Mouse (Mus musculus) right cerebral cortex, adult 2 months (tissue): ENCODE results near the gene Gm8906.
"Not testable (repeated sequence)": the region's sequence is repeated elsewhere in the genome, so short reads cannot be mapped to it uniquely, and the experiment has no call there.

Experiments used
- DNase-seq, 2 experiments: peaks; one replicate each; pipeline ENCODE4 v3.0.0; 2021 to 2022; ENCODE audit warnings: low spot score in 2 of 2

Gm8906 gene

DNA sequence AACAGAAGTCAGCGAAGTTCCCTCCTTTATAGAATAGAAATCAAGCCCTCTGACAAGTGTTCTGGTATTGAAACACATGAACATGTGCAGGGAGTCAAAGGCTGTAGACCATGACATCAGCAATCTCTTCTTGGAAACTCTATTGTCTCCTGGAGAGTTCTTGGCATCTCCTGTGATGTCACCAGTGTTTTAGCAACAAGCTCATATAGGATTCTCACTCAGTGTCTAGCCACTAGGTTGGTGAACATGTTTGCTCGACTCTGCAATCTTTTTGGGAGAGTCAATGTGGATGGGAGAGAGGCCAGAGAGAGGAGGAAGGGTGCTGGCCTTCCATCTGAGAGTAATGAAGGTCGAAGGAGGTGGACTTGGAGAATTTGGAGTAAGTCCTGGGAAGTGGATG, at the start of gene Gm8906:
Gene Gm8906, plus strand, starts transcription at position 301 of the 400 bp plus-strand sequence.
- not testable (repeated sequence) for DNase-seq
